13 mouse cellular contexts compared by ENCODE assay signal in genomic region chr11:76025080-76025583, GRCm38 (mm10). TPM values are rescaled to one million over a fixed set of nuclear protein-coding genes. Genes with fewer than 3 reads are reported as not detected.
A peak's percentile ranks its signal among the peaks of the same experiment; 100 is the strongest.
DNase-seq lines count a peak whose midpoint lies in the region; ATAC-seq and TF ChIP-seq lines count a peak whose summit lies in the region.
"Had no signal": no experiment of that assay in that cellular context is flagged by ENCODE, and none has a peak within 500 bp of the region (broad histone marks: within the 10 kb centered on the region; RNA-seq: fewer than 3 reads in every experiment).

No protein-coding gene starts in this region.

- no peaks in the 10 kb centered on the region for H3K9me3 ChIP-seq in lung, postnatal 0 days (ENCODE audit: low read length)
- H3K9me3 ChIP-seq in intestine, postnatal 0 days (ENCODE audit: control insufficient read depth) = no peaks in the 10 kb centered on the region
- H3K9me3 ChIP-seq in stomach, embryonic 15.5 days = no peaks in the 10 kb centered on the region
- H3K9me3 ChIP-seq: G1E had no signal

- 67% methylated on average over 7 of the region's 7 CpGs for WGBS in lung, postnatal 0 days
- WGBS in intestine, postnatal 0 days = 73% methylated on average over 7 of the region's 7 CpGs
- WGBS in stomach, embryonic 15.5 days = 66% methylated on average over 7 of the region's 7 CpGs
- WGBS in cerebellum, adult 2 months = 68% methylated on average over 7 of the region's 7 CpGs

- TF ChIP-seq CTCF in lung, postnatal 0 days (IDR thresholded peaks at IDR 0.05) = no peak
- TF ChIP-seq CTCF in intestine, postnatal 0 days (IDR thresholded peaks at IDR 0.05; ENCODE audit: low read depth) = no peak
- no peak for TF ChIP-seq CTCF in cerebellum, adult 2 months (IDR thresholded peaks at IDR 0.05; ENCODE audit: borderline replicate concordance, insufficient read depth, low read depth, low read length)

- TF ChIP-seq POLR2A in cerebellum, adult 2 months (IDR thresholded peaks at IDR 0.05; ENCODE audit: borderline replicate concordance, insufficient read depth, low read length) = no peak

- H3K36me3 ChIP-seq in lung, postnatal 0 days (ENCODE audit: insufficient read depth, low read length) = peaks cover 6% of the 10 kb centered on the region; the same call in 1 of the 2 replicates
- H3K36me3 ChIP-seq in intestine, postnatal 0 days (ENCODE audit: control insufficient read depth, insufficient read depth) = peaks cover 9% of the 10 kb centered on the region; the same call in 1 of the 2 replicates
- 0 out of 2 replicates have a peak, but pooled peaks cover 4% of the 10 kb centered on the region for H3K36me3 ChIP-seq in stomach, embryonic 15.5 days
- H3K36me3 ChIP-seq: G1E had no signal

- H3K27me3 ChIP-seq in lung, postnatal 0 days (replicated peaks; ENCODE audit: insufficient read depth, low read length) = no peaks in the 10 kb centered on the region
- H3K27me3 ChIP-seq in intestine, postnatal 0 days (replicated peaks; ENCODE audit: control insufficient read depth, insufficient read depth, low read length) = no peaks in the 10 kb centered on the region
- H3K27me3 ChIP-seq in stomach, embryonic 15.5 days (replicated peaks) = no peaks in the 10 kb centered on the region
- no peaks in the 10 kb centered on the region for H3K27me3 ChIP-seq in cerebellum, adult 2 months (ENCODE audit: control insufficient read depth, insufficient read depth, low read length)

- no peak overlapping the region for H3K27ac ChIP-seq in lung, postnatal 0 days (ENCODE audit: low read length)
- H3K27ac ChIP-seq in intestine, postnatal 0 days (ENCODE audit: low read depth, low read length) = no peak overlapping the region
- H3K27ac ChIP-seq in stomach, embryonic 15.5 days = no peak overlapping the region
- no peak overlapping the region for H3K27ac ChIP-seq in cerebellum, adult 2 months (ENCODE audit: insufficient read depth, low read length)

- H3K4me1 ChIP-seq in lung, postnatal 0 days (ENCODE audit: insufficient read depth, low read depth, low read length) = peaks cover 9% of the 10 kb centered on the region; the same call in 1 of the 2 replicates
- no peaks in the 10 kb centered on the region for H3K4me1 ChIP-seq in intestine, postnatal 0 days (replicated peaks; ENCODE audit: control insufficient read depth, insufficient read depth, low read length)
- peaks cover 10% of the 10 kb centered on the region; the same call in 1 of the 2 replicates for H3K4me1 ChIP-seq in stomach, embryonic 15.5 days
- peaks cover 25% of the 10 kb centered on the region for H3K4me1 ChIP-seq in cerebellum, adult 2 months (ENCODE audit: control insufficient read depth, insufficient read depth, low read length)

- H3K4me2 ChIP-seq in lung, postnatal 0 days (replicated peaks; ENCODE audit: low read depth, low read length) = peak overlapping the region; percentile 94
- peak overlapping the region; percentile 98 for H3K4me2 ChIP-seq in intestine, postnatal 0 days (replicated peaks; ENCODE audit: low read depth)
- peak overlapping the region; percentile 79 for H3K4me2 ChIP-seq in stomach, embryonic 15.5 days

- peak; percentile 91 for DNase-seq in heart, adult 11 months
- DNase-seq in heart, postnatal 4 days = no peak
- no peak for DNase-seq in lung, postnatal 0 days (ENCODE audit: low spot score)
- DNase-seq in lung, postnatal 36 days = no peak
- DNase-seq in cerebellum, adult 2 months = no peak
- DNase-seq in thymus, postnatal 4 days = no peak
- DNase-seq: adrenal gland, postnatal 36 days; heart, adult 18-20 months; lung, adult 2 months had no signal

- no peak for TF ChIP-seq EP300 in lung, postnatal 0 days (IDR thresholded peaks at IDR 0.05)

- no peak overlapping the region for H3K9ac ChIP-seq in lung, postnatal 0 days (replicated peaks; ENCODE audit: low read depth)
- no peak overlapping the region for H3K9ac ChIP-seq in intestine, postnatal 0 days (ENCODE audit: low read depth, low read length)
- H3K9ac ChIP-seq in stomach, embryonic 15.5 days = no peak overlapping the region

- H3K4me3 ChIP-seq in lung, postnatal 0 days (ENCODE audit: low read depth, low read length) = 0 out of 2 replicates have a peak overlapping the region, but pooled peaks have one; percentile 94
- 0 out of 2 replicates have a peak overlapping the region, but pooled peaks have one; percentile 82 for H3K4me3 ChIP-seq in intestine, postnatal 0 days (ENCODE audit: low read depth, low read length)
- H3K4me3 ChIP-seq in stomach, embryonic 15.5 days (replicated peaks) = no peak overlapping the region
- H3K4me3 ChIP-seq in cerebellum, adult 2 months (replicated peaks; ENCODE audit: insufficient read depth, low read depth, low read length) = no peak overlapping the region

- no peak for ATAC-seq in lung, postnatal 0 days
- no peak for ATAC-seq in intestine, postnatal 0 days
- no peak for ATAC-seq in stomach, embryonic 15.5 days (ENCODE audit: insufficient read depth, low FRiP score, low read depth)

RNA-seq across cellular contexts. Expression of gene Rflnb, which starts 2.5 kb away (rescaled TPM):
- total RNA-seq in heart, postnatal 4 days (2021) = 10 to 100 TPM; 37.3 to 42.1 TPM
- polyA plus RNA-seq in lung, postnatal 0 days (2015; fragmentation: Nextera tagmentation; extraction: Ambion mirVana) = 54.3 and 54.4 TPM in 2 replicates
- polyA plus RNA-seq in intestine, postnatal 0 days (2015; fragmentation: Nextera tagmentation; extraction: Ambion mirVana) = 24.2 and 26.8 TPM in 2 replicates
- 53.8 and 54.0 TPM in 2 replicates for polyA plus RNA-seq in stomach, embryonic 15.5 days (2015; fragmentation: Nextera tagmentation; extraction: Ambion mirVana)
- polyA plus RNA-seq in cerebellum, adult 2 months (2012; rRNA removed) = 15.7 and 18.4 TPM in 2 replicates

RNA-seq across cellular contexts. Expression of gene 1700016K19Rik, which starts 25.4 kb away (rescaled TPM):
- total RNA-seq in heart, postnatal 4 days (2021) = not detected
- polyA plus RNA-seq in lung, postnatal 0 days (2015; fragmentation: Nextera tagmentation; extraction: Ambion mirVana) = 15.5 and 20.2 TPM in 2 replicates
- 0.17 TPM in 1 of 2 replicates, not detected in the other for polyA plus RNA-seq in intestine, postnatal 0 days (2015; fragmentation: Nextera tagmentation; extraction: Ambion mirVana)
- polyA plus RNA-seq in stomach, embryonic 15.5 days (2015; fragmentation: Nextera tagmentation; extraction: Ambion mirVana) = 3.0 and 3.7 TPM in 2 replicates
- 1.1 and 1.5 TPM in 2 replicates for polyA plus RNA-seq in cerebellum, adult 2 months (2012; rRNA removed)
- total RNA-seq: adrenal gland, postnatal 36 days; hematopoietic stem cell, adult 5-6 weeks had no signal
- polyA plus RNA-seq: G1E had no signal

Comparison
In these comparisons a context has a peak if more than half of its experiments do, and no peak if none do; other contexts are left out.
1. H3K4me3 ChIP-seq: peak in lung, postnatal 0 days (single experiment) and intestine, postnatal 0 days (single experiment); none in stomach, embryonic 15.5 days (single experiment) and cerebellum, adult 2 months (single experiment).
2. Peak in every context shown above with its lines, with median percentiles within 50 percentile points of each other: H3K4me2 ChIP-seq.